Mouse (Mus musculus) left cerebral cortex, postnatal 25 days (tissue): ENCODE data around the gene Otos. TPM values are rescaled to one million over a fixed set of nuclear protein-coding genes. Genes with fewer than 3 reads are reported as not detected.
A peak's percentile ranks its signal among the peaks of the same experiment; 100 is the strongest.

Experiments used
- DNase-seq, 2 experiments: peaks; one replicate each; pipeline ENCODE4 v3.0.0; 2022; ENCODE audit warnings: low spot score in 2 of 2, mixed read lengths in 1 of 2
- intact Hi-C: fragments of 180-260 bp; cut with DNase I; formaldehyde crosslinking; loops from one replicate; pipeline ENCODE4 v1.15.1; 2025
- total RNA-seq, 2 experiments: library from RNA; stranded (reverse); gene quantifications; 2 replicates each; pipeline ENCODE4 v1.2.3; 2021

The Otos gene
- not detected for total RNA-seq

- peak; percentile 78 to 79 for DNase-seq
- intact Hi-C loops, result loop anchor here (1.0 to 5.0 kb wide), 4 partner anchors 34 to 249 kb away; no protein-coding TSS in a partner anchor
These were observed at the start of gene Otos for GRCm38 (mm10) chr1:92648673-92649072. Gene Otos (minus strand): TSS chr1:92648841.

GRCm38 (mm10) chr1:92696848-92697247 lies 48.2 kb upstream of the Otos start:
- DNase-seq, result peak; percentile 60 to 72
- intact Hi-C loops, result loop anchor here (1.0 kb wide), 1 partner anchor 137 kb away; no protein-coding TSS in a partner anchor

- intact Hi-C loops, result no loop called here
- no peak for DNase-seq
These were observed 47.1 kb upstream of the Otos start for GRCm38 (mm10) chr1:92695751-92696150.

- DNase-seq, result no peak
- intact Hi-C loops, result no loop called here
These were observed 42.7 kb upstream of the Otos start for GRCm38 (mm10) chr1:92691166-92691844.

GRCm38 (mm10) chr1:92686994-92687393 lies 38.4 kb upstream of the Otos start:
- intact Hi-C loops, result no loop called here
- peak in 1 of 2 experiments; percentile 31 for DNase-seq

GRCm38 (mm10) chr1:92683151-92683550 lies 34.5 kb upstream of the Otos start:
- DNase-seq, result peak; percentile 37 to 73
- intact Hi-C loops, result no loop called here

GRCm38 (mm10) chr1:92680668-92681603 lies 32.3 kb upstream of the Otos start:
- no peak for DNase-seq
- intact Hi-C loops, result no loop called here

GRCm38 (mm10) chr1:92678757-92679156 lies 30.1 kb upstream of the Otos start:
- intact Hi-C loops, result loop anchor here (5.0 kb wide), 1 partner anchor 199 kb away; no protein-coding TSS in a partner anchor
- DNase-seq, result no peak

GRCm38 (mm10) chr1:92676676-92676975 lies 28.0 kb upstream of the Otos start:
- intact Hi-C loops, result loop anchor here (5.0 kb wide), 1 partner anchor 201 kb away; no protein-coding TSS in a partner anchor
- DNase-seq, result no peak

GRCm38 (mm10) chr1:92675932-92676675 lies 27.5 kb upstream of the Otos start:
- peak; percentile 42 to 86 for DNase-seq
- intact Hi-C loops, result loop anchor here (5.0 kb wide), 1 partner anchor 201 kb away; no protein-coding TSS in a partner anchor

- DNase-seq, result no peak
- intact Hi-C loops, result no loop called here
These were observed 24.7 kb upstream of the Otos start for GRCm38 (mm10) chr1:92673258-92673782.

GRCm38 (mm10) chr1:92671326-92671725 lies 22.7 kb upstream of the Otos start:
- DNase-seq, result peak in 1 of 2 experiments; percentile 38

GRCm38 (mm10) chr1:92669430-92669829 lies 20.8 kb upstream of the Otos start:
- intact Hi-C loops, result no loop called here
- no peak for DNase-seq

More at GRCm38 (mm10) chr1:92671326-92671725, 22.7 kb upstream of the Otos start:
- intact Hi-C loops, result no loop called here

GRCm38 (mm10) chr1:92667106-92667505 lies 18.5 kb upstream of the Otos start:
- no peak for DNase-seq
- intact Hi-C loops, result no loop called here

GRCm38 (mm10) chr1:92659392-92659791 lies 10.8 kb upstream of the Otos start:
- intact Hi-C loops, result no loop called here

GRCm38 (mm10) chr1:92657025-92657820 lies 8.6 kb upstream of the Otos start:
- no peak for DNase-seq
- intact Hi-C loops, result no loop called here

More at GRCm38 (mm10) chr1:92659392-92659791, 10.8 kb upstream of the Otos start:
- no peak for DNase-seq

- intact Hi-C loops, result no loop called here
- DNase-seq, result no peak
These were observed 6.0 kb upstream of the Otos start for GRCm38 (mm10) chr1:92654676-92655075.

- intact Hi-C loops, result no loop called here
These were observed 4.5 kb upstream of the Otos start for GRCm38 (mm10) chr1:92653179-92653578.

GRCm38 (mm10) chr1:92651467-92651866 lies 2.8 kb upstream of the Otos start:
- intact Hi-C loops, result no loop called here
- DNase-seq, result no peak

More at GRCm38 (mm10) chr1:92653179-92653578, 4.5 kb upstream of the Otos start:
- peak in 1 of 2 experiments; percentile 50 for DNase-seq
